8 mouse cellular contexts compared by ENCODE assay signal in genomic region chr8:126075400-126075799, GRCm38 (mm10).
DNase-seq lines count a peak whose midpoint lies in the region; ATAC-seq lines count a peak whose summit lies in the region.

No protein-coding gene starts in this region.

- peak; percentile 59 for DNase-seq in gastrocnemius, adult 18-20 months (ENCODE audit: low spot score)
- DNase-seq in gastrocnemius, postnatal 25 days, result no peak
- peak; percentile 78 for DNase-seq in ZHBTc4 (ENCODE audit: low read depth, low spot score)
- peak; percentile 90 for DNase-seq in cerebellum, postnatal 36 days
- peak; percentile 83 to 92 for DNase-seq in left cerebral cortex, adult 18-20 months (ENCODE audit: low spot score in 2 of 2)
- DNase-seq in naive thymus-derived CD4-positive, alpha-beta T cell, adult 2 months (ENCODE audit: low read depth), result peak; percentile 51
- DNase-seq in spleen, postnatal 4 days (ENCODE audit: low spot score in 2 of 2), result peak; percentile 52 to 86

- peak; percentile 74 for ATAC-seq in granulocyte monocyte progenitor cell, adult 5-6 weeks (replicated peaks; ENCODE audit: poor library complexity, severe bottlenecking)
